Mouse (Mus musculus): ENCODE results near the gene Fam83d.

Fam83d gene

DNA sequence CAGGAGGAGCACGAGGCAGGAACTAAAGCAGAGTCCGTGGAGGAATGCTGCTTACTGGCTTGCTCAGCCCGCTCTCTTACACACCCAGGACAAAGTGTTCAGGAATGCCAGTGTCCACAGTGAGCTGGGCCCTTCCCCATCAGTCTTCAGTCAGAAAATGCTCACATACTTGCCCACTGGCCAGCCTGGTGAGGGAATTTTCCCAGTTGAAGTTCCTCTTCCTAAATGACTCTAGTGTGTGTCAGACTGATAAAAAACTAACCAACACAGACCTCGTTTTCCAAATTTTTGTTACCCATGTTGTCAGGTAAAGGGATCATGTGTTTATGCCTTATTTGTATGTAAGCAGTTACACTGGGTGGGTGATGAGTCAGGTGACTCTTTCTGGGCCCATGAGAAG, 48.3 kb downstream of the Fam83d start:
- DNase-seq (ENCODE audit: low read depth) = no peak

DNA sequence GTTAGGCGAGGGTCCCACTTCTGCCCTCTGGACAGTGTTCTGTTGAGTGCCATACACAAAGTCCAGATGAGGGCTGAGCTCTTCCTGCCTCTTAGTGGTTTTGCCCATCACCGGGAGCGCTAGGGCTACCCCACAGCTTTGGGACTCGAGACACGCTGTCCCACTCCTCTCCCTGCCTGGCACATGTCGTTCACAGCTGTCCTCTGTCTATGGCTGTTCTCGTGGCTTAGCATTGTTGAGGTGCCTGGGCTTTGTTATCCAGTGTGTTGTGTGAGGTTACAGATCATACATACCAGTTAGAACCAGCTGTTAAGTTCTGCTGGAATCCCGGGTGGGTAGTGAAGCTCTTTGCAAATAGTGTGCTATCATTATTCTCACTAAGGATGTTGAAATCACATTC, 49.8 kb downstream of the Fam83d start:
- DNase-seq (ENCODE audit: low read depth) = no peak

DNA sequence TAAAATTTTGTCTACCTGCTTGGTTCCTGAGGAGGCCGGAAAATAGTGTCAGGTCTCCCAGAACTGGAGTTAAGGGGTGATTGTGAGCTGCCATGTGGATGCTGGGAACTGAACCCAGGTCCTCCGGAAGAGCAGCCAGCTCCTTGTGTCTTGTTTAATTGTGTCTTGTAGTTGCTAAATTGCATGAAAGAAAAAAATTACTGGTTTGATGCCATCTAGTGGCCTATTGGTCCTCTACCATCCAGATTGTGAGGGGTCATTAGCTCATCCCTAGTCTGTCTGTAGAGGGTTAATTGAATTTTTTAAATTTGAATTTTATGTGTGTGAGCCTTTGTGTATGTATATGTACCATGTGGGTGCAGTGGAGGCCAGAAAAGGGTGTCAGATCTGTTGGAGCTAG, 60.2 kb downstream of the Fam83d start:
- no peak for DNase-seq (ENCODE audit: low read depth)

- DNase-seq (ENCODE audit: low read depth) = no peak
Measured at GRCm38 (mm10) chr2:158829746-158830145, 61.9 kb downstream of the Fam83d start.

DNA sequence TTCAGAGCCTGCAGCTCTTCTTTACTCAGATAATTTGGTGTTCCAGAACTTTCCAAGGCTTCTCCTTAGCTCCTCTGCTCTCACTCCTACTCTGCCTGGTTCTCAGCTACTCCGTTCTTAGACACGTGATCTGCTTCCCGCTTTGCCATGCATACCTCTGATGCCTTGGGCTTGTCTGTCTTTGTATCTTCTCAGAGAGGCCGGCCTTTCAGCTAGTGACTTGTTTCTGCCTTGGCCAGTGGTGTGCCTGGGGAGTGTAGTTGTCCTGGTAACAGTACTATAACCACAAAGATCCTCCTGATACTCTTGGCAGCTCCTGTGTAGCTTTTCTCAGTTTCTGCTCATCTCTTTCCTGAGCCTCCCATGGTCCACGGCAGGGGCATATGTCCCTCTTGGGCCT, 65.3 kb downstream of the Fam83d start:
- DNase-seq (ENCODE audit: low read depth) = no peak

GRCm38 (mm10) chr2:158833645-158834044, 65.8 kb downstream of the Fam83d start:
- DNase-seq (ENCODE audit: low read depth) = no peak

Data from naive thymus-derived CD4-positive, alpha-beta T cell, adult 2 months (primary cell).